Mouse (Mus musculus): ENCODE data around the gene Il1r1.

The Il1r1 gene

DNA sequence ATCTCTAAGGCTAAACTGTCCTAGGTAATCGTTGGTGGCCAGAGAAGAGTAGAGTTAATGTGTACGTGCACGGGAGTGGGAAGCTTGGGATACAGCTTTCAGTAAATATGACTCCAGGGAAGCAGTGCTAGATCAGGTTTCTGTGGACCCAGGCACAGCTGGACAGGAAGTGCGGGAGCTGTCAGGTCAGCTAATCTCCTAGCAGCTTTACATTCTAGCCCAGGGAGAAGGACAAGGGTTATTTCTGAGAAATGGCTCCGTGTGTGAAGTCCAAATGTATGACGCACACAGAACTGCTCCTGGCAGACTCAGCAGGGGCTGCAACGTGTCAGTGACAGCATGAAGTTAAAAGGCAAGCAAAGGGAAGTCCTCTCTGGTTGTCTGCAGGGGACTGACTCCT is 8.3 kb downstream of the Il1r1 start:
- no peak for DNase-seq

DNA sequence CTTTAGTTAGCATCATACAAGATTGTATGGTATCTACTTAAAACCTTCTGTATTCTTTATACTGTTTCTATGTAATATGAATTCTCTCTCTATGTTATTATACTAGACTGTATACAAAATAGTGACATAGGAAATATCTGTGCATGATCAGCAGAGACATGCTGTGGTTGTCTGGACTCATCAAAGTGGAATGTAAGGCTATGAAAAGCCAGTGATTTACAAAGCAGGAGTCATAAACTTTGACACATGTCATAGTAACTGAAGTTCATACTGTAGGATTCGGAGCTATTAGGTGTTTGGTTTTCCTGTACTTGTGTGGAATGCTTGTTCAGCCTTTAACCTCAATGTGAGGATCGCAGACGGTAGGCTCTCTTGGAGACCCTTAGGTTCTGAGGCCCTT is 8.7 kb downstream of the Il1r1 start:
- DNase-seq, result no peak

DNA sequence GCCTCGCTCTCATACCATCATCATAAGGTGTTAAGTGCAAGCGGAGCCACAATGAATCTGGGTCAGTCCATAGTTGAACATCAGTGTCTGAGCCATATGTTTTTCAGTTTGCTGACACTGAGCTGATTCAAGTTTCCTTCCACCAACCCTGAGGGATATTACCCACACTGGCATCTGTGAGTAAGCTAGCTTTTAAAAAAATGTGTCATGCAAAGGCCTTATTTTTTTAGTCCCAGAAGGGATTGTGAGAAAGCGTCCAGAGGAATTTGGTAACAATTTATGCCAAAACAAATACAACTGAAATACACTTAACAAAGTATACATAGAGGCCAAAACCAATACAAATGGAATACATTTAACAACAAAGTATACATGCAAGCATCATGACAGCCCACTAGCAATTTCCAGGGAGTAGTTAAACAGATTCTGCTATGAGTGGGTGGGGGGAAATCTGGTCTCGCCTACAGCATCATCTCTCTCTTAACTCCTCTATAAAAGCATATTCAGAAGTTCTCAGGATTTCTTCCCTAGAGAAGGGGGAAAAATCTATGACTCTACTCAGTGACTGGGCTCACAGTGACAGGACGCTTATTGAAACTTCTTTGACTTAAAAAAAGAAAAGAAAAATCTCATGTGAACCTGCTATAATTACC is 10.8 kb downstream of the Il1r1 start:
- DNase-seq, result no peak

DNA sequence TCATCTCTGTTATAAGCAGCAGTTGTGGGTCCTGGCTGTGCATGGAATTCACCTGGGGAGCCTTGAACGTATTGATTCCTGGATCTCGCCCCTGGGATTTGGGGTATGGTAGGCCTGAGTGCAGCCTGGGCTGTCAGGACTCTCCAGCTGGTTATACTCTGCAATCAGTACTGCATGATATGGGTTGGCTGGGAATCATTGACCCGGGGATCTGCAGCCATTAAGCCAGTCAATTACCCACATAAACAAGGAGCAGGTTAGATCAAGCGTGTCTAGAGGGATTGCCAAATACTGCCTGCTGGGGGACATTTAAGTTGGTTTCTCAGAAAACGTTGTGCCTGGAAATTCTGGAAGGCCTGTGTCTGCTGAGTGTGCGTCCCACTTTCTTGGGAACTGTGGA is 11.8 kb downstream of the Il1r1 start:
- peak; percentile 12 for DNase-seq

DNA sequence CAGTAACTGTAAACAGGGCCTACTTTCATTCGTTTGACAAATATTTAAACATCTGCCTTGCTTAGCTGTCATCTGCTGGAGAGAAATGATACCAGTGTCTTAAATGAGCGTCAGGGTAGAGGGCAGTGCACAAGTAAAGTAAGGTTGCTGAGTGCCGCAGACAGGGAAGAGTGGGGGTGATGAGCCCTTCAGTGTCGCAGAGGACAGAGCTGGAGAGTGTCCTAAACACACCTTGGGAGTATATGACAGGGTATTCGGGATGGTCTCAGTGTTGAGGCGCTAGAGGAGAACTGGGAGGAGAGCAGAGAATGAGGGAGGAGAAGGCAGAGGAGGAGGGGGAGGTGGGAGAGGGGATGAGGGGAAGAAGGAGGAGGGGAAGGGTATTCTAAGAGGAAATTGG is 12.2 kb downstream of the Il1r1 start:
- DNase-seq, result no peak

DNA sequence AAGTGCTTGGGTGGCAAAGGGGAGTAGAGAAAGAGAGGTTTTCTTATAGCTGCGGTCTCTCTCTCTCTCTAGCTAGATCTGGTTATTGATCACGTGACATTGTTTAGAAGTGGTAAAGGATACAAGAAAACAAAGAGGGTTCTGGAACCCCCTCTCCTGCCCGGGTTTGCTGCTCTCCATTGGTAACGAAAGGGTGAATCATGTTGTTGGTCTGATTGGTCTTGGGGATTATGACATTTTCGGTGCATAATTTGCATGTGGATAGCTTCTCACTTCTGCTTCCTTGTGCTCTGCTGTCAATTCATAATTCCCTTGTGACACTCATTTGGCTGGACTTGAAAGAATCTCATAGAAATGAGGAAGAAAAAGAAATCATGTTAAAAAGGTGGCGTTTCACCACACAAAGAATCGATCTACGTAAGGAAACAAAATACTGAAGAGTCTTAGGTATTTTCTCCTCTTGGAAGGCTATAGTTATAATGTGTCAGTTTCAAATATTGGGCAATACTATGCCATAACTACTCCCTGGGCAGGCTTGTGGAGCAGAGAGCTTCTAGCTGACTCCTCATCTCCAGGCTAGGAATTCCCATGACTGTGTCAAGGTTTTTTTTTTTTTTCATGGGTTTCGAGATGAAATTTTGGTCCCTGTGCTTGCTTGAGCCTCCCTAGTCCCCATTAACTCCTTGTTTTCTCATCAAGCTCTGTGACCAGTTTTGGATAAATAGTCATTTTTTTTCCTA is 15.6 kb downstream of the Il1r1 start:
- DNase-seq, result no peak

DNA sequence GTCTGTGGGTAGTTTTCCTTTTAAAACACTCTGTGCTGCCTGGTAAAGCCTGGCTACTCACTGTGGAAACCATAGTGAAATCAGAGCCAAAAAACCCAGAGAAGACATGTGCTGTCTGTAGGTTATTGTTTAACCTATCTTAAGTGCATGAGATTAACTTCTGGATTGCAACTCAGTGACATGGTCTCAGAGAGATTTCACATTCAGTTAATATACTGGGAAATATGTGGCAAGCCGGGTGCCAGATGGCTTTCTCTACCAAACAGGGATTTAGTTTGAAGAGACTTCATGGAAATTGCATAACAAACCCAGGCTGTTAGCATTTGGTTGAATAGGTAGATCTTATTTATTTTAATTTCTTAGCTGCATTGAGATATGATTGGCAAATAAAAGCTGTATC is 17.8 kb downstream of the Il1r1 start:
- DNase-seq, result no peak

DNA sequence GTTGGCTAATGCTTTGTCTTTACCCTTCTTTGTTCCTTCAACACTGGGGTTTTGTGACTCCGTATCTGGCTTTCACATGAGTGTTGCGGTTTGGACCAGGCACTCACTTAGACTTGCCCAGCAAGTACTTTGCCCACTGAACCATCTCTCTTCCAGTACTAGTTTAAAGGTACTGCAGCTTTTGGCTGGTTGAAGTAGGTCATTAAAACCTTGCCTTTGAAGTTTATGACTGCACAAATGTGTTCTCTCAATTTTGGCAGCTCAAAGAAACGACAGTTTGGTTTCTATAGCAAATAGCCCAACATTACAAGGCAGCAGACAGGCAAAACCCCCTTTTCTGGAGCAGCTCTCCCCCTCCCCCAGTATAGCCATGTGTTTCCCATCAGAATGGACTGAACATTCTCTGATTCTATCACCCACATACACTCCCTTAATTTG is 18.7 kb downstream of the Il1r1 start:
- no peak for DNase-seq

DNA sequence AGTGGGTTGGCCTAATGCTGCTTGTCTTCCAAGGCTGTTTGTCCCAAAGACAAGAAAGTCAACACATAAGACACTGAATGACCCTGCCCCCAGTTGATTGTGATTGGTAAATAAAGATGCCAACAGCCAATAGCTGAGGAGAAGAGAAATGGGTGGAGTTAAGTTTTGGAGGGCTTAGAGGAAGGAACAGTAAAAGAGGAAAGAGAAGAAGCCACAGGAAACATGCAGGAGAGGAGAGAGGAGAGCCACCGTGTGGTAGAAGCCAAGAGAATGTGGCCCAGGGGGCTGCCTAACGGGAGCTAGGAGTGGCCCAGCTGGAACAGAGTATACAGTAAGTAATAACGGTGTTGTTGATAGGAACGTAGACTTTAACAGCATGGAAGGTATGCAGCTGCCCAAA is 25.5 kb downstream of the Il1r1 start:
- DNase-seq, result no peak

DNA sequence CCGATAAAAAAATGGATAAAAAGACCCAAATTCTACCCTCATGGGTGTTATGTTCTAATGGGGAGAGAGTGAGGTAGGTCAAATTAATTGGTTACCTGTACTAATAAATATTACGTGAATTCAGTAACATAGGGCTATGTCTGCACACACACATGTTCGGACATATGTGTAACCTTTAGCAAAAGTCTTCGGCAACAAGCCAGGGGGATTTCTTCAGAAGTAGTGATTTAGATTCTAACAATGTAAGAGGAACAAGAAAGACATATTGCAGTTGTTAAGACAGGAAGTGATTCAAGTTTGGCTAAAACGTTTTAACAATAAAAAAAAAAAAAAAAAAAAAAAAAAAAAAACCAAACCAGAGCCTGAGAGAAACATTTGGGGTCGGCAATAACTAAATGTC is 27.6 kb downstream of the Il1r1 start:
- no peak for DNase-seq

DNA sequence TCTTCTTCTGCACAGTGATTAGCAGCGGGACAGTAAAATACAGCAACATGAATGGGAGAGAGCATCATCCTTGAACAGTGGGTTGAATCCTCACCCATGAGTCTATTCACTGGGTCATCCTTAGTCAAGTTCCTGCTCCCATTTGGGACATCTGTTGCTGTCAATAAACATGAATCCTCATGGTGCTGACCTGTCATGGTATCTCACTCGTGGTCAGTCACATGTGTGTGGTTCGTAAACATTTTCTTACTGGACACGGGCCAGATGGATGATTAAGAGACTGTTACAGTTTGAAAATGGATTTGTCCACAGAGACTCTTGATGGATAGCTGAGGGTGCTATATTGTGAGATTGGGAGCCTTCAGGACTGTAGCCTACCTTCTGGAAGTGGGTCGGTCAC is 29.1 kb downstream of the Il1r1 start:
- no peak for DNase-seq

DNA sequence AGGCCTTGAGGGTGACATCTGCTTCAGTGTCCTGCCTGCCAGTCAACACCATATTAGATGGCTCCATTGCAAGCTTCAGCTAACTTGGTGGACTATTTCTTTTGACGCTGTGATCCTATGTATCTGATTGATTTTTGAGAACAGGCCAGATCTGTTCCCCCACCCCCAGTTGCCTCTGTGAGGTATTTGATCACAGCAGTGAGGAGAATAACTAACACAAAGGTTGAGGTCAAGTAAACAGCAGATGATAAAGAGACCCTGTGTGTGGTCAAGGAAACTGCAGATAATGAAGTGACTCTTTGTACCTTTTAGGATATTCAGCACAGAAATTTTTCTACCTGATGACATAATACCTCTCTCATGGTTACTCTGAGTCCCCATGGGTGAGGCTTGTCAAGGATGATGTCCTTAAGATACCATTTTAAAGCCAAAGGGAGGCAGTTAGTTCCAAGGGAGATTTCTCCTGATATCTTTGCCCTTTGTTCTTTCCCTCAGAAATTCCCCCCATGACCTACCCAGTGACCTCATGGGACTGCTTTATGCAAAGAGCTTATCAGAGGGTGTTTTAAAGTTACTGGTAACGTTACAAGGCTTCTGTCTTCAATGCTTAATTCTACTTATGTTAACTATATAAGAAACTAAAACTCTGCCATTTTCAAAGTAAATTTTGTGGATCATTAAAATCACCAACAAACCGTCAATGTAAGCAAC is 29.6 kb downstream of the Il1r1 start:
- no peak for DNase-seq

DNA sequence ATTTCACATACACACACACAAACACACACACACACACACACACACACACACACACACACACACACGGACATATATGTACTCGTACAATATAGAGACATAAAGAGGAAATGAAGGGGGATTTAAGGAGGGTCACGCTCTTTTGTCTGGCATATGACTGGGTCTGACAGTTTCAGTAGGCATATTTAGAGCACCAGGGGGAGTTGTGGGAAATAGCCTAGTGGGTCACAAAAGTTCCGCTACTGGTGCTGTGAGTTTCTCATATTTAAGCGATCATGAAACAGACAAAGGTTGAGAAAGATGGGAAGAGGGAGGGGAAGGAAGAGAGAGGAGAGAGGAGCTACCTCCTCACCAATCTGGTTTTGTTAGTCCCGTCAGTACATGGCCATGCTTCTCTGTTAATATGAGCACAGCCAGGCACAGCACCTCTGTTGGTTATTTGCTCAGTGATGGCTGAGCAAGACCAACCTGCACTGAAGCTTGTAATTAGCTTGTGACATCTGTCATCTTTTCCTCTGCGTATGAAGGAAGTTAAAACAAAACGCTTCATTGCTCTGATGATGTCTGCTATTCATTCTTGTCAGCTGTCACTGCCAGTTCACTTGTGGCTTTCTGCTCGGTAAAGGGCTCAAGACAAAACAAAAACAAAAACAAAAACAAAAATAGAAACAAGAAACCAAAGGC is 37.7 kb downstream of the Il1r1 start:
- DNase-seq, result no peak

DNA sequence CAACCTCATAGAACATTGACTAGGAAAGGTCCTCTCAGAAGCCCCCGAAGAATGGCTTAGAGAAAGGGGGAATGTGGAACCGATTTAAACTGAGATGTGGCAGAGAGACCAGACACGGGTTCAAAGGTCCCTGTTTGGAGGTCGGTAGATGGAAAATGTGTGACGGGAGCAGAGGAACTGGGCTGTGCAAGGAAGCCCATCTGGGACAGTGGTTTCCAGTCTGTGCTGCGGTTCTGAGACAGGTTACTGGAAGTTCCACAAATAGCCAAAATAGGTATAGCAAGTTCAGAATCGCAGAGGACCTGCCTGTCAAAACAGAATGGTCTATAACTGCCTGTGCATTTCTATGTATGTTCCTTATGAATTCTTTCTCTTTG is 38.2 kb downstream of the Il1r1 start:
- no peak for DNase-seq

DNA sequence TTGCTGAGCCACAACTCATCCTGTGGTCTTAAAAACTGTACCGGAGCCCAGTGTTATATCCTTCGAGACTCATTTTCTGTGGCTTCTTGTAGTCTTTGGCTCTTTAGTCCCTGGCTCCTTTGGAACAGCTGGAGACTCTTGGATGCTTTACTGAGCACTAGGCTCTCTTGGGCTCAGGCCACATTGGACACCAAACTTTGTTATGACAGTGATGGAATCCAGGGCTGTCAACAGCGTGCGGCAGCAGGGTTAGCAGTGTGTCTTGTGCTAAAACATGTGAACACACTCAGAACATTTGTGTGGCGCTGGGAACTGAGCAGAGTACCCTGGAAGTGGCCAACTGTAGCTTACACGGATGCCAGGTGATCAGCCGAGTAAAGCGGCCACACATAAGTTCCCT is 38.8 kb downstream of the Il1r1 start:
- DNase-seq, result no peak

DNA sequence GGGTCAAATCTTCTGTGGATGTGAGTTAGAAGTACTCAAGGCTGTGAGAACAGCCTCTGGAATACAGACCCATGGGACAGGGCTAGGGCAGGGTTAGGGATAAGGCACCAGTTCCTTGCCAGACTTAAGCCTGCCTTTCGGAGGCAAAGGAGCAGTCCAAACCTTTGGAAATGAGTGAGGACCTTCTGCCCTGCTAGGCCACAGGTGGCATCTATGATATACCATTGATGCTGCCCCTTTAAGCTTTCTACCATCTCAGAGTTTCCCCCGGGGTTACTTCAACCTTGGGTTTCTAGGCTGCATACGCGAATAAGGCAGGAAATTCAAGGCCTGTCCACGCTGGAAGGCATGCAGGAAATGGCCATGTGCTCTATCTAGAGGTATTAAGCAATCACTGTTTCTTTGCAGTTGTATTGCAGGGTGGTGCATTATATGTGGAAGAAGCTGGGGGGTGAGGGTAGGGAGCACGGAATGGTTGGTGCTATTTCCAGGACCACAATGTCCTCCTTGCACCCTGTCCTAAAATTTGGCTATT is 40.5 kb downstream of the Il1r1 start:
- DNase-seq, result no peak

DNA sequence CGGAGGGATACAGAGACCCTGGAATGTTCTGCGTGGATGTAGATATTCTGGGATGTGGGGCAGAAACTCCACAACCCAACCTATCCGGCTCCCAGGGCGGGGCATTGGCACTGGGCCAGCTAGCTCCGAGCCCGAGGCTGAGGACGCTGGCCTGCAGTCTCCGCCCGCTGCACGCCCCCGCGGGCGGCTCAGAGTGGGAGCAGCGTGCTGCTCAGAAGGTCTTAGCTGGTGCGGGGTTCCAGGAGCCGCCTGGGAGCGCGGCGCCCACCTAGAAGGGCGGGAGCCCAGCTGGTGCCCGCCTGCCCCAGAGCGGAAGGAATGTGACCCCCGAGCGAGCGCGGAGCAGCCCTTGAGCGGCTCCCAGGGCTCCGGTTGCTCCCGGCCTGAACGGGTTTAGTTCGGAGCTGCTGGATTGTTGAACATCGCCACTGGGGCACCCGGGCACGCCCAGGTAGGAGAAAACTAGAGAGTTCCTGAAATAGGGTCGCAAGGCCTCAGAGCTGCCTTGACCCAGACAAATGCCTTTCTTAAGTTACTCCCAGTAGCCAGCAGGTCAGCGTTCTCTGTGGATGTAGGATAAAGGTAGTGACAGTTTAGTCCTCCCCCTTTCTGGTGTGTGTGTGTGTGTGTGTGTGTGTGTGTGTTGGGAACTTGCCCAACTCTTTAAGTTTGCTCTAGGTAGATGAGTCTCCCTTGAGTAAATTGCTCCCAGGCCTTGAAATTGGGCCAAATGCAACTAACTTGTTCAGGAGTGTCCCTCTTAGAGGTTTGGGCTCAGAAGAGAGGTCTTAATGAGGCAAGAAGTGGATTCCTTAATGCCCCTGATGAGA is 41.8 kb downstream of the Il1r1 start:
- DNase-seq, result peak; percentile 87

DNA sequence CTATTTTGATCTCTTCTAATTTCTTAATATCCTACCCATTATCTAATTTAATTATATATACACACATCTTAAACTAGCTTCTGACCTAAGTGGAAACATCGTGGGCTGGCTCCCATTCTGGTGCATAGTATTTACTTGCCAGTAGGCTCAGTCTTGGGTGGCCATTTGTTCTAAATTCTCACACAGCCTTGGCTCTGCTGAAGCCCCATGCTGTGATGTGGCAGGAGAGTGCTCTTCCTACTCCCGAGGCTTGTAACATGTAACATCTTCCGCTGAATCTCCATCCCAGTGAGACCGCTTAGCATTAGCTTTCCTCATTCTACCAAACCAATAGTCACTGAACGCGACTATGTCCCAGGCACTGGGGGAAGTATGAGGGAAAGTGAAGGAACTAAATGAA is 43.0 kb downstream of the Il1r1 start:
- no peak for DNase-seq

DNA sequence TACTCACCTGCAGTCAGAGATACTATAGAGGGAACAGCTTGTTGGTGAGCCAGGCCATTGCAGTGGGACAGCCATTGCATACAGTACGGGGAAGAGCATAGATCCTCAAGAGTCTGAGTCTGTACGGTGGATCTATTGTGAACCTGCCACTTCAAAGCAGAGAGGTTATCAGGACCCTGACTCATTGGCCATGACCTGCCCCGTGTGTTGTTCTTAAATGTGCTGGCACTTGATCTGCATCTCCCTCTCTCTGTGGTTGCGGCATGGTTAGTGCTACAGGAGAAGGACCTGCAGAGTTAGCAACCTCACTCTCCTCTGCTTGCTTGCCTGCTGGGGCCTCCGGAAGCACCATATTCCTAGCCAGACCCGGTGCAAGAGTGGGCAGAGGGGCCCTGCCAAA is 43.7 kb downstream of the Il1r1 start:
- DNase-seq, result no peak

DNA sequence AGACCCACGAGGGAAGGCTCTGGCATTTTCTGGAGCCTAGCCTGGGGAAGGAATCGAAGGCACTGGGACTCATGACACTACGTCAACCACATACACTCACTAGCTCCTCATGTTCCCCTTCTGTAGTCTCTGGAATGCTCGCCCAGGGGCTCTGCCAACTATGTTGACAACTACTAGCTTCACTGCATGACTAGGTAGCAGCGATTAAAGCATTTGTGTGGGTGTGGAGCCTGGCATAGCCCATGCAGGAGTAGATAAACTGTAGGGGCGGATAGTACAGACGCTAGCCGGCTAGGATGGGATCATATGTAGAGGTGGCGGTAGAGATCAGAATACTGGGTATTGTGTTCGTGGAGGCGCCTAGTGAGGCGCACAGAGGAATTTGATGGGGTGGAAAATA is 45.5 kb downstream of the Il1r1 start:
- no peak for DNase-seq

DNA sequence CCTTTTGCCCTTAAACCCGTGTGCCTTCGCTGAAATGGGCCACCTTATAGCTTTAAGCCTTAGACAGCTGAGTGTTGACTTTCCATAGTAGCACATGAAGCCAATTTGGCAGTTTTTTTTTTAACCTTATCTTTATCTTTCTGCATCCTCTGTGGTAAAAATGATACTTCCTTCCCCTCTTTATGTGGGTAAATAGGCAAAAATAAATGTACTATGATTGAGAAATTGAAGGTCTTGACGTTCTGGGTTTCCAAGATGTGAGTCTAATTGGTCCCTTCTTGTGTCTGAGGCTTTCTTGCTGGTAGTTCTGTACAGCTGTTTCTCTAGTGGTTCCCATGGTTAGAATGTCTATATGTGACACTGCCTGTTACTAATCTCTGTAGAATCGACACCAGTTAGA is 46.2 kb downstream of the Il1r1 start:
- DNase-seq, result no peak

DNA sequence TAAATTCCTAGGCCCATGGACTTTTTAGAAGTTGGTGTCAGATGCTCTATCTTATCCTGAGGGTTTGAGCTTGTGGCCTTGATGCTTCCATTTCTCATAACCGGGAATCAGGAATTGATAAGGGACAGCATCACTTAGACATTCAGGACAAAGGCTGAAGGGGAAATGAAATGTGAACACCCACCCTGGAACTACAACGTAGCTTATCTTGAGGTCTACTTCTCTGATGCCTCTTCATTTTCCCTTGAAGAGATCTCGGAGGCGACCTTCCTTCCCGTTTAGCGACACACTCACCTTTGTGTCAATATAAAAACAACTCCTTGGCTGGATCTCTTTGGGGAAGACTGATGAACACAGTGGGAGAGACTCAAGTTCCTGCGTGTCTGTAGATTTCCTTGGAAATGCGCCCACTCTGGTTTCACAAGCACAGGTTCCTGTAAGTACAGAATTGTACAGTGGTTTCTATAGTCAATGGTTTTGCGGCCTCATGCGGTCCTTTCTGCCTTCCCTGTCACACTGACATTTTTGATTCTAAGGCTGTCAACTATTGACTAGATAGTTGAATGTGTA is 46.7 kb downstream of the Il1r1 start:
- DNase-seq, result no peak
